Mouse (Mus musculus) MEL (cell line): ENCODE data around the gene Gm8994. TPM values are rescaled to one million over a fixed set of nuclear protein-coding genes. Genes with fewer than 3 reads are reported as not detected.
"Not testable (repeated sequence)": the region's sequence is repeated elsewhere in the genome, so short reads cannot be mapped to it uniquely, and the experiment has no call there.

Experiments used
- DNase-seq: peaks from one replicate; pipeline ENCODE4 v3.0.0; 2011; ENCODE audit warnings: low read depth, low spot score
- H3K27ac ChIP-seq: 2 replicates; pipeline ENCODE4 v1.5.1; 2012; ENCODE audit warnings: low read depth, mild to moderate bottlenecking, control low read depth, low read length, moderate library complexity; ENCODE audit not compliant: control insufficient read depth
- H3K27me3 ChIP-seq, 2 experiments: fragments of 150-350 bp in 1 of 2; sonication (generic) in 1 of 2; 2 replicates each; pipeline ENCODE4 v1.6.1; 2012; ENCODE audit warnings: low read length in 2 of 2, mild to moderate bottlenecking in 2 of 2, improper control_type of control experiment in 1 of 2, moderate library complexity in 1 of 2; ENCODE audit not compliant: insufficient read depth in 2 of 2, control insufficient read depth in 1 of 2
- H3K36me3 ChIP-seq, 2 experiments: 2 replicates each; pipeline ENCODE4 v1.6.1; 2012 to 2014; ENCODE audit warnings: low read length in 2 of 2, improper control_type of control experiment in 1 of 2, inconsistent platforms in 1 of 2, mild to moderate bottlenecking in 1 of 2; ENCODE audit not compliant: insufficient read depth in 2 of 2, control insufficient read depth in 1 of 2
- H3K4me1 ChIP-seq, 2 experiments: fragments of 150-350 bp in 1 of 2; sonication (generic) in 1 of 2; 2 replicates each; pipeline ENCODE4 v1.6.1; 2012; ENCODE audit warnings: low read length in 2 of 2, improper control_type of control experiment in 1 of 2, mild to moderate bottlenecking in 1 of 2; ENCODE audit not compliant: insufficient read depth in 2 of 2, control insufficient read depth in 1 of 2
- H3K4me3 ChIP-seq, 2 experiments: fragments of 150-350 bp in 1 of 2; sonication (generic) in 1 of 2; 2 replicates each; pipeline ENCODE4 v1.5.1; 2012; ENCODE audit warnings: low read depth in 2 of 2, low read length in 2 of 2, mild to moderate bottlenecking in 2 of 2, moderate library complexity in 2 of 2, control low read depth in 1 of 2, improper control_type of control experiment in 1 of 2; ENCODE audit not compliant: control insufficient read depth in 1 of 2, insufficient read depth in 1 of 2
- H3K79me2 ChIP-seq: 2 replicates; pipeline ENCODE4 v1.6.1; 2012; ENCODE audit warnings: mild to moderate bottlenecking, low read length, moderate library complexity; ENCODE audit not compliant: control insufficient read depth, poor library complexity, insufficient read depth
- H3K9ac ChIP-seq: 2 replicates; pipeline ENCODE4 v1.6.1; 2012; ENCODE audit warnings: low read depth, mild to moderate bottlenecking, control low read depth, low read length, moderate library complexity; ENCODE audit not compliant: control insufficient read depth, poor library complexity, severe bottlenecking
- H3K9me3 ChIP-seq: fragments of 150-350 bp; sonication (generic); replicated peaks from 2 replicates; pipeline ENCODE4 v1.6.1; 2012; ENCODE audit warnings: mild to moderate bottlenecking, low read length, improper control_type of control experiment, moderate library complexity; ENCODE audit not compliant: insufficient read depth
- BHLHE40 ChIP-seq: IDR thresholded peaks from 2 replicates; pipeline ENCODE4 v1.6.1; 2012; ENCODE audit warnings: low read depth, mild to moderate bottlenecking, inconsistent platforms, low read length, improper control_type of control experiment, borderline replicate concordance
- CHD1 ChIP-seq: IDR thresholded peaks from 2 replicates; pipeline ENCODE4 v1.6.1; 2012; ENCODE audit warnings: low read depth, mild to moderate bottlenecking, inconsistent platforms, low read length, improper control_type of control experiment
- EP300 ChIP-seq, 2 experiments: IDR thresholded peaks; 2 replicates each; pipeline ENCODE4 v1.6.1; 2011; ENCODE audit warnings: improper control_type of control experiment in 2 of 2, low read length in 2 of 2, low read depth in 1 of 2, mild to moderate bottlenecking in 1 of 2
- GATA1 ChIP-seq: IDR thresholded peaks from 2 replicates; pipeline ENCODE4 v1.6.1; 2011; ENCODE audit warnings: low read depth, low read length, improper control_type of control experiment
- MAX ChIP-seq: IDR thresholded peaks from 2 replicates; pipeline ENCODE4 v1.6.1; 2011; ENCODE audit warnings: low read length, improper control_type of control experiment
- MAZ ChIP-seq: IDR thresholded peaks from 2 replicates; pipeline ENCODE4 v1.6.1; 2012; ENCODE audit warnings: low read depth, mild to moderate bottlenecking, inconsistent platforms, low read length, improper control_type of control experiment
- MYB ChIP-seq: IDR thresholded peaks from 2 replicates; pipeline ENCODE4 v1.6.1; 2011; ENCODE audit warnings: mild to moderate bottlenecking, low read depth, low read length, improper control_type of control experiment
- POLR2AphosphoS5 ChIP-seq: IDR thresholded peaks from 2 replicates; pipeline ENCODE4 v1.6.1; 2012; ENCODE audit warnings: low read depth, borderline replicate concordance, mild to moderate bottlenecking, inconsistent platforms, low read length, moderate library complexity, mixed read lengths
- SIN3A ChIP-seq: IDR thresholded peaks from 2 replicates; pipeline ENCODE4 v1.6.1; 2012; ENCODE audit warnings: low read length, improper control_type of control experiment, inconsistent platforms
- TCF12 ChIP-seq: IDR thresholded peaks from 2 replicates; pipeline ENCODE4 v1.6.1; 2014; ENCODE audit warnings: low read depth, mild to moderate bottlenecking, inconsistent platforms, low read length, improper control_type of control experiment, moderate library complexity
- USF1 ChIP-seq: IDR thresholded peaks from 2 replicates; pipeline ENCODE4 v1.6.1; 2014; ENCODE audit warnings: low read depth, mild to moderate bottlenecking, inconsistent platforms, low read length, improper control_type of control experiment, moderate library complexity
- ZC3H11A ChIP-seq: IDR thresholded peaks from 2 replicates; pipeline ENCODE4 v1.6.1; 2012; ENCODE audit warnings: low read depth, mild to moderate bottlenecking, inconsistent platforms, low read length, improper control_type of control experiment
- polyA plus RNA-seq, 2 experiments: library from polyadenylated mRNA; stranded (reverse) in 1 of 2; unstranded in 1 of 2; fragments of >175 nt in 1 of 2; fragments of >200 nt in 1 of 2; gene quantifications; 2 replicates each; pipeline versions ENCODE4 v1.2.1 to v1.2.4; 2012; ENCODE audit warnings: low replicate concordance in 2 of 2, low read depth in 1 of 2; ENCODE audit not compliant: insufficient read length in 2 of 2, insufficient read depth in 1 of 2, missing spikeins in 1 of 2
- total RNA-seq: library from RNA; depleted of rRNA; stranded (reverse); fragments of 300-350 nt; gene quantifications from 2 replicates; pipeline ENCODE4 v1.2.3, GENCODE M21; 2012; rRNA removed

Gene Gm8994
- total RNA-seq = 0.19 TPM in 1 of 2 replicates, not detected in the other
- not detected for polyA plus RNA-seq

DNA sequence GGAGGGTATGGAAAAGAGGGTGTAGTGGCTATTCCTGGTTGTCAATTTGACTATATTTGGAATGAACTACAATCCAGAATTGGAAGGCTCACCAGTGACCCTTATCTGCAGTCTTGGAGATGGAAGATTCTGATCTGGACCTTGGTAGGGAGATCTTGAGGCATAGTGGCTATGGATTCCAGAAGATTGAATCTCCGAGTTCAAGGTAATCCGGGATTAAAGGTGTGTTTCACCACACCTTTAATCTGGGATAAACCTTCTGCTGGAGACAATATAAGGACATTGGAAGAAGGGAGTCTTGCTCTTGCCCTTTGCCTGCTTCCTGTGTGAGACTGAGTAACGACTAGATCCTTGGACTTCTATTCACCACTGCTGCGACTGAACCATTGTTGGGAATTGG, at the start of gene Gm8994:
Gm8994 (plus strand) TSS at position 301 of the 400 bp plus-strand sequence.
- H3K36me3 ChIP-seq, H3K9me3 ChIP-seq, DNase-seq, H3K4me1 ChIP-seq, H3K4me3 ChIP-seq, H3K79me2 ChIP-seq, H3K27me3 ChIP-seq, H3K9ac ChIP-seq, H3K27ac ChIP-seq: not testable (repeated sequence)

DNA sequence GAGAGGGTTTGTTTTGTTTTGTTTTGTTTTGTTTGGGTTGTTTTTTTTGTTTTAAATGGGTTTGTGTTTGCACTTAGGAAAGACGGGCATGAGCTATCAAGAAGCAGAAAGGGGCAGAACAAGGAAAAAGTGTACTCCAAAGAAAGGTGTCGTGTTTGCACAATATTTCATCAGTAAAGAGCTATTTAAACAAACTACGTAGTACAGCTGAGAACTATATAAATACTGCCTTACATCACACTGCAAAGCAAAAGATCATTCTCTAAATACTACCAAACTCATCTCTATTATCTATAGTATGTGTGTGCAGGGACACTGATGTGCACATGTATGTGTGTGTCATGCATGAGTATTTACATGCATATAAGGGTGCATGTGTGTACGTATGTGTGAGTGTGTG, 49.7 kb upstream of the Gm8994 start:
- no peaks in the 10 kb centered on the region for H3K36me3 ChIP-seq
- H3K79me2 ChIP-seq = no peaks in the 10 kb centered on the region
- no peak for TF ChIP-seq TCF12
- TF ChIP-seq BHLHE40 = no peak
- TF ChIP-seq SIN3A = no peak
- no peak for TF ChIP-seq MYB
- no peak for TF ChIP-seq MAX
- no peak for TF ChIP-seq MAZ
- no peak for TF ChIP-seq POLR2AphosphoS5
- H3K4me3 ChIP-seq = no peak overlapping the region
- H3K27ac ChIP-seq = no peak overlapping the region
- no peaks in the 10 kb centered on the region for H3K4me1 ChIP-seq
- H3K27me3 ChIP-seq = no peaks in the 10 kb centered on the region
- no peak overlapping the region for H3K9ac ChIP-seq
- no peak for DNase-seq
- H3K9me3 ChIP-seq = no peaks in the 10 kb centered on the region

DNA sequence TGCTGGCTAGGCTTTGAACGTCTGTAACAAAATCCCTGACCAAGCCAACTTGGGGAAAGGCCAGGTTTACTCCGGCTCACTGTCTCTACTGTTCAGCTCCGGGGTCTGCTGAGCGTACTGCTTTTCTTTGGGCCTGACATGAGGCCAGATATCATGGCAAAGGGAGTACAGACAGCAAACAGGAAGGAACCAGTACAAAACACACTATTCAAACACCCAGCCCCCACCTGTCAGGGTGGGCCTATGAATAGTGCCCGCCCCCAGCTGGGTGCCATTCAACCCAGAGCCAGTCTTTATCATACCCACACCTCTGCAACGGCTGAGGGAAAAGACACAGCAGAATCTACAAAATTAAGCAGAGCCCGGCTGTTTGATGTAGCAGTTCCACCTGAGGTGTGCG, 42.8 kb upstream of the Gm8994 start:
- TF ChIP-seq ZC3H11A = no peak
- TF ChIP-seq USF1 = no peak
- no peak for TF ChIP-seq EP300 (IDR thresholded peaks at IDR 0.05; ENCODE audit: low read depth in 1 of 2, low read length in 2 of 2)
- TF ChIP-seq GATA1 = no peak
- no peak for TF ChIP-seq CHD1
- TF ChIP-seq, all 39 proteins: peak for 0
- Histone ChIP-seq H3K79me2 (no peaks in the 10 kb centered on the region), H3K27me3 (no peaks in the 10 kb centered on the region), H3K4me1 (no peaks in the 10 kb centered on the region), H3K9me3 (no peaks in the 10 kb centered on the region), H3K36me3 (no peaks in the 10 kb centered on the region), H3K27ac (no peak overlapping the region), H3K9ac (no peak overlapping the region), H3K4me3 (no peak overlapping the region)
- DNase-seq = no peak
